Mouse (Mus musculus) frontal cortex, postnatal 14 days (tissue): Measurements from ENCODE around the gene Mecom.

ENCODE experiments used
- DNase-seq, 2 experiments: peaks; one replicate each; pipeline ENCODE4 v3.0.0; 2022; ENCODE audit warnings: low spot score in 2 of 2

The Mecom gene

GRCm38 (mm10) chr3:30483006-30483684 is 64.7 kb downstream of the Mecom start:
- DNase-seq, result no peak

DNA sequence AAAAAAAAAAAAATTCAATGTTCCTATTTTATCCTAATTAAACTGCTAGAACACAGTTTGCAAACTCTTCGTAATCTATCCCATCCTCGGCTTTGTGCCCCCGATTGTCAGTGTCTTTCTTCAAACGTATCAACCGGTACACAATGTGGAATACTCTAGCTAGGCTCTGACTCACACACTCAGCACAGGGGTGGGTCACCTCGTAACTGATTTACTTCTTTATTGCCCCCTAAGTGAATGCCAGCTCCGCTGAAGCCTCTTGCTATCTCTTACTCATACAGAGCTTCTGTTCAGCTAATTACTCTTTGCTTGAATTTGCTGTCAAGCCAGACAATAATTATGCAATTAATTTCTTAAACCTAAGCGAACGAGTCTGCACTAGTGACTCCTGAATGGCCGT is 66.1 kb downstream of the Mecom start:
- DNase-seq, result no peak

GRCm38 (mm10) chr3:30480551-30480950 is 67.3 kb downstream of the Mecom start:
- DNase-seq, result no peak

DNA sequence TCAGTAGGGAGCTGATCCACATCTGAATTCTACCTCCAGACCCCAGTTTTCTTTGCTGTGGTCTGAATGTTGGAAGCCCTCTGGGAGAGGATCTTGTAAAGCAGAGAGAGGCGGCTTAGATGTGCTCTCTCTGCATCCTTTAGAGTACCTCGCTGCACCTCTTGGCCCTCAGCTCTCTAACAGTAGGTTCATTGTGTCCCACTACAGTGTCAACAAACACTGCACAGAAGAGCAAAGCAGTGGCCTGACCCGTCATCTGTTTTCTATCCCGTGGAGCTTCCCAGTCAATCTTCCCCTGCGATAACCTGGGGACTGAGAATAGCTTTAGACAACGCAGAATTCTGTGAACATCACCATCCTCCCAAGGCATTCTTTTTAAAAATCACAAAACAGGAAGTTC is 69.6 kb downstream of the Mecom start:
- DNase-seq, result no peak

DNA sequence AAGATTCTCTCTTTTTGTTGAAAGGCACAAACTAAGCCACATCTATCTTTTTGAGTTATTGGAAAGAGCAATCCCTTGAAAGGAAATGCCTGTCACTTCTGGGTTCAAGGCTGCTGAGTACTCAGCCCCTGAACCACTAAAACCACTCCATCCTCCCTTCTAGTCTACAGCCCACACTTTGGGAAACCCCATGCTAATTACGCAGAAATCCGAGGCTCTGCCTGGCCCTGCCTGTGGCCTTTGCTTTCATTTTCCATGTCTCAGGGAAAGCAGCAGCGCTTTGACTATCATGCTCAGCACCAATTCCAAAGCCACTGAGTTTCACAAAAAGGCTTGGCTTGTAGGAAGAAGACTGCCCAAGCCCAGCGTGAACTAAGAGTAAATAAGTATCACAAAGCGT is 70.8 kb downstream of the Mecom start:
- DNase-seq, result no peak

GRCm38 (mm10) chr3:30475591-30475990 is 72.2 kb downstream of the Mecom start:
- no peak for DNase-seq

DNA sequence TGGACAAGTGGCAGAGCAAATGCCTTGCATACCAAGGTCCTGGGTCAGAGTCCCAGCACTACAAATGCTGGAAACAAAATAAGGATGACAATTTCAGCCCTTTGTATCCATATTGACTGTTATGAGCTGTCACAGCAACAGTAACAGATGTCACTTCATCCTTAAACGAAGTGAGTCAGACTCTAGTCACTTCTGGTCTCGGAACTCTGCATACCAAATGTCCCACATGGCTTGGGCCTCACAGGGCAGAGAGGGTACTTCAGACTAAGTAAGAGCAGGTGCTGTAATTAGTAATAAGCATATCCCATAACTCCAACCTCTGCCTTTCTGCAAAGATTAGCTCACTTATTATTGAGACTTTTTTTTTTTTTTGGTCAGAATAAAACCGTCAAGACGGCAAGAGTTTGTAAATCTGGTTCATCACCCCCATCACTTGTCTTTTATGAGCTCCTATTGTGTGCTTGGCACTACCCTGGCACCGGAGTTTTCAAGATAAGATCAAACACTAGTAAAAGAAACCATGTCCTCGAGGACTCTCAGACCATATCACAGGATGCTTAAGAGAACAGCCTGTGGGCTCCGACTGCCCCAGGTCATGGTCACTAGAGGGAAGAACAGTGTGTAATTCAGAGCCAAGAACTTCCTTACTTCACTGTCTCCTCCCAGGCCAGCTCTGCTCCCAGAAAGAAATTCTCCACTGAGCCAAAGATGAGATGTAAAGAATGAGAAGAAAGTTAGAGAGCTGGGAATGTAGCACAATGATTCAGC is 79.6 kb downstream of the Mecom start:
- no peak for DNase-seq

DNA sequence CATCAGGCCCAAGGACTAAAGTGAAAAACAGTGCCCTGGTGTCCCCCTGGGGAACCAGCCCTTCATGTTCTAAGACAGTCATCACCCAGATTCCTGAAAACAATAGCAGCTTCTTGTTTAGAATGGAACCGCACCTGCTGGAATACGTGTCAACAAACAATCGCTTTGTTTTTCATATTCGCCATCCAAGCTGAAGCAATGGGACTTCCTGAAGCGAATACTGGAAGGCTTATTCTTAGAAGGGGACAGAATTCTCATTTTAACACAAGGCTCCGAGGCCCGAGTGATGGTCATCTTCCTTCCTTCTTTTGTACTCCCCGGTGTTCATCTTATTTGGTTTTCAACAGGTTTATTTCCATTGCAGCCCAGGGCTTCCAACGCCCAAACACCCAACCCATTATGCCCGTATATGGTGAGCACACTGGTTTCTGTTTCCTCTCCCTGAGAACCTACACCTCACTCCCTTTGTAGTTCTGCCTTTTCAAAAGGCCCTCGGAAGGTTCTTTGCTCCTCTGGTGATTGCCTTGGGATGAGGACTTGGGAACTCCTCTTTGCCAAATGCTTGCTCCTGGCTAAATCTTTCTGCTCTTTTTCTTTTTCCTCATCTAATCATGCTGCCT is 81.7 kb downstream of the Mecom start:
- no peak for DNase-seq

DNA sequence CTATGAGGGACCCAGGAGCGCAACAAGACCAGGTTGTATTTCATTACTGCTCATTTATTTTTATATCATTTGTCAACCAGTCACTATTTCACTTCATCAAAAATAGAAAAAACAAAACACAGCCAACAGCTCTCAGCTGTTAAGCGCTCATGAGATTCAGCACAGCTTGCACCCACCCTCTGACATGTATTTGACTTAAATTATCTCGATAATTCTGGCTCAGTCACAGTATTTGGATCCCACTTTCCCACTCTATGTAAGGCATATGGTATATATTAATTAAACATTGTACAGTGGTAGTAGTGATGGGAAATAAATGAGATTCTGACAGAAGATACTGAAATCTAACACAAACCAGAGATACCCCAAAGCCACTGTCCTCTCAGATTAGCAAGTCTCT is 83.3 kb downstream of the Mecom start:
- DNase-seq, result no peak

- no peak for DNase-seq
These were observed 86.0 kb downstream of the Mecom start for GRCm38 (mm10) chr3:30461831-30462230.

- DNase-seq, result no peak
These were observed 86.8 kb downstream of the Mecom start for GRCm38 (mm10) chr3:30460890-30461578.

GRCm38 (mm10) chr3:30459626-30460025 is 88.2 kb downstream of the Mecom start:
- no peak for DNase-seq

- no peak for DNase-seq
These were observed 89.7 kb downstream of the Mecom start for GRCm38 (mm10) chr3:30457975-30458678.

- no peak for DNase-seq
These were observed 91.9 kb downstream of the Mecom start for GRCm38 (mm10) chr3:30455902-30456301.

- DNase-seq, result no peak
These were observed 94.0 kb downstream of the Mecom start for GRCm38 (mm10) chr3:30453546-30454455.

- no peak for DNase-seq
These were observed 94.8 kb downstream of the Mecom start for GRCm38 (mm10) chr3:30453046-30453445.

DNA sequence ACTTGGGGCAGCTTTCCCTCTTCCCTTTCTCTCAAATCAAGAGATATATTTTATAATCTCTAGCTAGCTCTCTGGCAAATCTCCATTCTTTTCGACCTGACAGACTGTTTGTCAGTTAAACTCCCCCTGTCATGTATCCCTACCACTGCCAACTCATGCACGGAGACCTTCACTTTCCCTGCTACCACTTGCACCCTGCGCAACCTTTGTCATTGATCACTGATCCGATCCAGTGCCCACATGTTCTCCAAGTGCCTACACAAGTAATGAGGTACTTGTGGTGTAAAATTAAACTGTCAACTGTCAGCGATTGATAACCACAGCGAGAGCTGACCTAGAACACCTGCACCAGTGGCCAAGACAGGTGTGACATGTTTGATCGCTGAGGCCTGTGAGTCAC is 95.3 kb downstream of the Mecom start:
- DNase-seq, result no peak

DNA sequence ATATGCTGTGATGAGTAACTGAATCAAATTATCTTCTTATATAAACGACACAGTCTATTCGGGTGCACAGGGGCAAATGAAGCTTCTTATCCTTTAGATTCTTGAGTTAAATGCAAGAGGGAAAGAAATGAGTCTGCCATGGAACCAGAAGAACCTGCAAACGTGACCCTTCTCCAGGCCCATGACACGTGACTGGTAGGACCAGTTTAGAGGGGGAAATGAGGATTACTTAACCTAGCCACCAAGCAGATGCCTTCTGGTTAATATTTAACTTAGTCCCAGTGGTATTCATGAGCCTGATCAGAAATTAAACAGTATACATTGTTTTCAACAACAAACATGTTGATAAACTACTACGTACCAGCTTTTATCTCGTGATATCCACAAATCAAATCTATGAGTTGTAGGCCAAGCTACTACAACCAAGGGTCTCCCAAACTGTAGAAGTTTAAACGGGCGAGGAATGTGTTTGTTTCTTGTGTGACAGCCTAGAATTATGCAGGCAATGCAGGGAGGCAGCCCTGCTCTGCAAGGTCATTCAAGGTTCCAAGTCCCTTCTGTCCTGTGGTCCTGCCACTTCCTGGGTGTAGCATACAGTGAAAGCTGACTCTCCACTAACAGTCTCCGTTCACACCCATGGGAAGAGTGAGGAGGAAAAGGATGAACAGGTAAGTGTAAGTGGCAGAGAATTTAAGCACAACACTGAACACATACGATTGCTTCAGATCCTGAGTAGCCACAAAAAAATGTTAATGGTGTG is 97.4 kb downstream of the Mecom start:
- DNase-seq, result no peak

GRCm38 (mm10) chr3:30448624-30449023 is 99.2 kb downstream of the Mecom start:
- DNase-seq, result no peak

- no peak for DNase-seq
These were observed 101.8 kb downstream of the Mecom start for GRCm38 (mm10) chr3:30445970-30446442.
